Mouse (Mus musculus) testis, postnatal 10 days (tissue): Measurements from ENCODE around the gene Flnc.
"Not testable (repeated sequence)": the region's sequence is repeated elsewhere in the genome, so short reads cannot be mapped to it uniquely, and the experiment has no call there.

Source experiments
- DNase-seq: peaks from one replicate; pipeline ENCODE4 v3.0.0; 2021; ENCODE audit warnings: low spot score

The Flnc gene

GRCm38 (mm10) chr6:29433038-29433803 is at the start of gene Flnc:
Gene Flnc, plus strand, starts transcription at chr6:29433256.
- peak; percentile 72 for DNase-seq

- peak; percentile 50 for DNase-seq
Observed at GRCm38 (mm10) chr6:29388052-29388518, 45.0 kb upstream of the Flnc start, which contains the start of gene Opn1sw. Gene Opn1sw, minus strand, starts transcription at chr6:29388468.

- DNase-seq: peak; percentile 91
Observed at GRCm38 (mm10) chr6:29388606-29389080, 44.4 kb upstream of the Flnc start.

- no peak for DNase-seq
Observed at GRCm38 (mm10) chr6:29389425-29389824, 43.6 kb upstream of the Flnc start.

- DNase-seq: not testable (repeated sequence)
Observed at GRCm38 (mm10) chr6:29390500-29390899, 42.6 kb upstream of the Flnc start.

- not testable (repeated sequence) for DNase-seq
Observed at GRCm38 (mm10) chr6:29391241-29391640, 41.8 kb upstream of the Flnc start.

GRCm38 (mm10) chr6:29391802-29392201 is 41.3 kb upstream of the Flnc start:
- no peak for DNase-seq

GRCm38 (mm10) chr6:29394286-29394685 is 38.8 kb upstream of the Flnc start:
- no peak for DNase-seq

- DNase-seq: peak; percentile 77
Observed at GRCm38 (mm10) chr6:29395910-29396713, 36.9 kb upstream of the Flnc start, which contains the start of gene Ccdc136. Gene Ccdc136, plus strand, starts transcription at chr6:29396309.

GRCm38 (mm10) chr6:29396714-29397540 is 36.1 kb upstream of the Flnc start:
- peak; percentile 51 for DNase-seq

- peak; percentile 51 for DNase-seq
Observed at GRCm38 (mm10) chr6:29397575-29397974, 35.5 kb upstream of the Flnc start.

- DNase-seq: no peak
Observed at GRCm38 (mm10) chr6:29399851-29400250, 33.2 kb upstream of the Flnc start.

GRCm38 (mm10) chr6:29402693-29403342 is 30.2 kb upstream of the Flnc start:
- peak; percentile 80 for DNase-seq

- no peak for DNase-seq
Observed at GRCm38 (mm10) chr6:29406412-29406811, 26.6 kb upstream of the Flnc start.

GRCm38 (mm10) chr6:29415446-29415845 is 17.6 kb upstream of the Flnc start:
- DNase-seq: no peak

- no peak for DNase-seq
Observed at GRCm38 (mm10) chr6:29420596-29420995, 12.5 kb upstream of the Flnc start.

GRCm38 (mm10) chr6:29425118-29425517 is 7.9 kb upstream of the Flnc start:
- no peak for DNase-seq

- DNase-seq: no peak
Observed at GRCm38 (mm10) chr6:29426331-29426730, 6.7 kb upstream of the Flnc start.

GRCm38 (mm10) chr6:29428171-29428570 is 4.9 kb upstream of the Flnc start:
- no peak for DNase-seq

- DNase-seq: no peak
Observed at GRCm38 (mm10) chr6:29430681-29431420, 2.2 kb upstream of the Flnc start.

GRCm38 (mm10) chr6:29431473-29431872 is 1.6 kb upstream of the Flnc start:
- DNase-seq: no peak
